Mouse (Mus musculus): ENCODE data around the gene Pxmp4. TPM values are rescaled to one million over a fixed set of nuclear protein-coding genes. Genes with fewer than 3 reads are reported as not detected.

Gene Pxmp4
- polyA plus RNA-seq, 1 experiment: 8.5 TPM

DNA sequence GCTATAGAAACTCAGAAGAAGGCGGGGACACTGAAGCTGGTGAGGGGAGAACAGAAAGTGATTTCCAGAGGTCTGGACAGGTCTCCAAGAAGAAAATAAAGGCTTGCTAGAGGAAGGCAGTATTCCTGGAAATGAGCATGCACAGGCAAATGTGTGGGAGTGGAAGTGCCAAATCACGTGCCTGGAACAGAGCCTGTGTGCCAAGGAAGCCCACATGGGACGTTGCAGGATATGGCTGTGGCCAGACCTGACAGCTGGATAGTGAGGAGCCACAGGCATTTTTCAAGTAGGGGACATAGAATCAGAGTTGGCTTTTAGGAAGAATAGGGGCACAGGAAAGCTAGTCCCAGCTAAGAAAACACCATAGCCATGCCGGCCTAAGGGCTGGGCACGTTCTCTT is 7.7 kb downstream of the Pxmp4 start:
- peaks cover 90% of the 10 kb centered on the region for H3K36me3 ChIP-seq (replicated peaks; ENCODE audit: low read length)
- peak overlapping the region; percentile 64 for H3K4me3 ChIP-seq (replicated peaks)
- peaks cover 3% of the 10 kb centered on the region for H3K9me3 ChIP-seq
- H3K27me3 ChIP-seq (replicated peaks): no peaks in the 10 kb centered on the region
- TF ChIP-seq GATA1 (IDR thresholded peaks at IDR 0.05; ENCODE audit: borderline replicate concordance, low read length) (no peak), FLI1 (IDR thresholded peaks at IDR 0.05; ENCODE audit: low read length) (no peak)
- H3K4me1 ChIP-seq: peaks cover 50% of the 10 kb centered on the region

DNA sequence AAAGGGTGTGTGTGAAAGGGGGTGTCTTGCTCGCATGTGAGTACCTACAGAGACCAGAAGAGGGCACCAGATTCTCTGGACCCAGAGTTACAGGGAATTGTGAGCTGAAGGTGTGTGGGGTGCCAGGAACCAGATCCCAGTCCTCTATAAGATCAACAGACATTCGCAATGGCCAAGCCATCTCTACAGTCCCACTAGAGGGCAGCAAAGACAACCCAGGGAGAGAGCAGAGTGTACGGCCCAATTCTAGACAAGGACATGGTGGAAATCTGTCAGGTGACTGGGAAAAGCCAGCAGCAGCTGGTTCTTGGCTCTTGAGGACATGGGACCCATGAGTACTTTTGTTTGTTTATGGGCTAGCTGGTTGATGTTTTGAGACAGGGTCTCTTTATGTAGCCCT is 10.5 kb downstream of the Pxmp4 start:
- no peaks in the 10 kb centered on the region for H3K27me3 ChIP-seq (replicated peaks)
- H3K36me3 ChIP-seq (replicated peaks; ENCODE audit: low read length): peaks cover 95% of the 10 kb centered on the region
- peaks cover 3% of the 10 kb centered on the region for H3K9me3 ChIP-seq
- no peak overlapping the region for H3K4me3 ChIP-seq (replicated peaks)
- H3K4me1 ChIP-seq: peaks cover 26% of the 10 kb centered on the region
- TF ChIP-seq FLI1 (IDR thresholded peaks at IDR 0.05; ENCODE audit: low read length) (no peak), GATA1 (IDR thresholded peaks at IDR 0.05; ENCODE audit: borderline replicate concordance, low read length) (no peak)

DNA sequence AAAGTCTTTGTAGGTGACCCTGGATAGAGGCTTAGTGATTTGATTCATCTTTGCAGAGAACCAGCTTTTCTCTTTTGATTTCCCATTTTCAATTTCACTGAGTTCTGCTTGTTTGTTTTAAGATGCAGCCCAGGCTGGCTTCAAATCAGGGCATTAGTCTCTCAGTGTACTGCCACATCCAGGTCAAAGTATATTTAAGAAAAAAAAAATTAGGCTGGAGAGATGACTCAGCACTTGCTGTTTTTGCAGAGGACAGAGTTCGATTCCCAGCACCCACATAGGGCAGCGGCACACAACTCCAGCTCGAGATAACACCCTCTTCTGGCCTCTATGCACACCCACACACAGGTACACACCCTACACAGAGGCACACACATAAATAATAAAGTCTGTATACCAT is 12.3 kb downstream of the Pxmp4 start:
- H3K27me3 ChIP-seq (replicated peaks): no peaks in the 10 kb centered on the region

DNA sequence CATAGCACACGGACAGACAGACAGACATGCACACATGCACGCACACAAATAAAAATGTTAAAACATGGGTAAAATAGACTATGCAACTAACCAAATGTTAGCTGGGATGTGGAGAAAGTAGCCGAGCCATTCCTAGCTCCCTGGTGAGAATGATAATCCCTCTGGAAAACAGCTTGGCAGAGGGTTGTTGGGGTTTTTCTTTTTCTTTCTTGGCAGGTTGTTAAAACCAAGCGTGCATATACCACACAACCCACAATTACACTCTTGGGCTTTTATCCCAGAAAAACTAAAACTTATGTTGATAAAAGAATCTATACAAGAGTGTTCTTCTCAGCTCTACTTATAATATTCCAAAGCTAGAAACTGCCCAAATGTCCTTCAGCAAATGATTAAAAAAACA is 14.5 kb downstream of the Pxmp4 start:
- H3K4me3 ChIP-seq (replicated peaks): no peak overlapping the region
- H3K36me3 ChIP-seq (replicated peaks; ENCODE audit: low read length): peaks cover 91% of the 10 kb centered on the region
- no peaks in the 10 kb centered on the region for H3K27me3 ChIP-seq (replicated peaks)
- peaks cover 3% of the 10 kb centered on the region for H3K9me3 ChIP-seq
- H3K4me1 ChIP-seq: peaks cover 8% of the 10 kb centered on the region
- TF ChIP-seq GATA1 (IDR thresholded peaks at IDR 0.05; ENCODE audit: borderline replicate concordance, low read length) (no peak), FLI1 (IDR thresholded peaks at IDR 0.05; ENCODE audit: low read length) (no peak)

More for the DNA sequence above, 12.3 kb downstream of the Pxmp4 start:
- peaks cover 97% of the 10 kb centered on the region for H3K36me3 ChIP-seq (replicated peaks; ENCODE audit: low read length)
- TF ChIP-seq GATA1 (IDR thresholded peaks at IDR 0.05; ENCODE audit: borderline replicate concordance, low read length) (no peak), FLI1 (IDR thresholded peaks at IDR 0.05; ENCODE audit: low read length) (no peak)
- peaks cover 11% of the 10 kb centered on the region for H3K4me1 ChIP-seq
- peaks cover 3% of the 10 kb centered on the region for H3K9me3 ChIP-seq
- H3K4me3 ChIP-seq (replicated peaks): no peak overlapping the region

DNA sequence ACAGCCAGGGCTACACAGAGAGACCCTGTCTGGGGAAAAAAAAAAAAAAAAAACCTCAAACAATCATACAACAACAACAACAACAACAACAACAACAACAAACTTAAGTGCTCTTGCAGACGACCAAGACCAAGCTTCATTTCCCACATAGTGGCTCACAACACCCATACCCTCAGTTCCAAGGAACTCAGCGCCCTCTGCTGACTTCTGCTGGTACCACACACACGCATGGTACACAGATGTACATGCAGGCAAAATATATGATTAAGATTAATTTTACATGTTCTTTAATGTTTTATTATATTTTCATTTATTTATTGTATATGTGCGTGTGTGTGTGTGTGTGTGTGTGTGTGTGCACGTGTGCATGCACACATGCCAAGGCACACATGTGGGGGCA is 17.1 kb downstream of the Pxmp4 start:
- H3K27me3 ChIP-seq (replicated peaks): no peaks in the 10 kb centered on the region
- peaks cover 64% of the 10 kb centered on the region for H3K36me3 ChIP-seq (replicated peaks; ENCODE audit: low read length)
- H3K4me3 ChIP-seq (replicated peaks): no peak overlapping the region
- TF ChIP-seq GATA1 (IDR thresholded peaks at IDR 0.05; ENCODE audit: borderline replicate concordance, low read length): no peak
- TF ChIP-seq FLI1 (IDR thresholded peaks at IDR 0.05; ENCODE audit: low read length): no peak
- peaks cover 5% of the 10 kb centered on the region; the same call in 1 of the 2 replicates for H3K9me3 ChIP-seq
- peaks cover 23% of the 10 kb centered on the region for H3K4me1 ChIP-seq

DNA sequence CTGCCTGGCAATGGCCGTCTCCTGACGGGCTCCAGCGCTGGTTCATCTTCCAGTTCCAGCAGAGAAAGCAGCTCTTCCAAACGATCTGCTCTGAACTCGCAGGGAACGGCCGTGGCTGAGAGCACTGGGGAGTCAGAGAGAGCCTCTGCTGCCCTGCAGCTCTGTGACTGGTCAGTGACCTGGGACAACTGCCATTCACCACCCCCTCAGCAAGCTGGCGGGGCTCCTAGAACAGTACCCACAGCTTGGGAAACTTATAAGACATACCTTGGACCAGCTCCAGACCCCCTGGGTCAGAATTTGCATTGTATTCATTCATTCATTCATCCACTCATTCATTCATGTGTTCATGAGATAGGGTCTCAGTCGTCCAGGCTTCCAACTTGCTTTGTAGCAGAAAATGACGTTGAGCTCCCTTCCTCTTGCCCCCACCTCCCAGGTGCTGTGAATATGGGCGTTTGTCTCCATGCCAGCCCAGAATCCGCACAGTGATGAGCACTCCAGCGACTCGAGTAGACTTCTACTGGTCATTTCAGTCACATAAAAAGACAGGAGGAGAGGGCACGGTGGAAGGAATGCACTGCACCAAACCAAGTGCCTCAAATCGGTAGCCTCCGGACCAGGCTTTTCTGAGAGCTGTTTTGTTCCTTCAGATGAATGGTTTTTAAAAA is 18.4 kb downstream of the Pxmp4 start:
- peaks cover 23% of the 10 kb centered on the region for H3K4me1 ChIP-seq
- H3K36me3 ChIP-seq (replicated peaks; ENCODE audit: low read length): peaks cover 52% of the 10 kb centered on the region
- no peak overlapping the region for H3K4me3 ChIP-seq (replicated peaks)
- H3K9me3 ChIP-seq: peaks cover 5% of the 10 kb centered on the region; the same call in 1 of the 2 replicates
- H3K27me3 ChIP-seq (replicated peaks): no peaks in the 10 kb centered on the region
- TF ChIP-seq FLI1 (IDR thresholded peaks at IDR 0.05; ENCODE audit: low read length) (no peak), GATA1 (IDR thresholded peaks at IDR 0.05; ENCODE audit: borderline replicate concordance, low read length) (no peak)

DNA sequence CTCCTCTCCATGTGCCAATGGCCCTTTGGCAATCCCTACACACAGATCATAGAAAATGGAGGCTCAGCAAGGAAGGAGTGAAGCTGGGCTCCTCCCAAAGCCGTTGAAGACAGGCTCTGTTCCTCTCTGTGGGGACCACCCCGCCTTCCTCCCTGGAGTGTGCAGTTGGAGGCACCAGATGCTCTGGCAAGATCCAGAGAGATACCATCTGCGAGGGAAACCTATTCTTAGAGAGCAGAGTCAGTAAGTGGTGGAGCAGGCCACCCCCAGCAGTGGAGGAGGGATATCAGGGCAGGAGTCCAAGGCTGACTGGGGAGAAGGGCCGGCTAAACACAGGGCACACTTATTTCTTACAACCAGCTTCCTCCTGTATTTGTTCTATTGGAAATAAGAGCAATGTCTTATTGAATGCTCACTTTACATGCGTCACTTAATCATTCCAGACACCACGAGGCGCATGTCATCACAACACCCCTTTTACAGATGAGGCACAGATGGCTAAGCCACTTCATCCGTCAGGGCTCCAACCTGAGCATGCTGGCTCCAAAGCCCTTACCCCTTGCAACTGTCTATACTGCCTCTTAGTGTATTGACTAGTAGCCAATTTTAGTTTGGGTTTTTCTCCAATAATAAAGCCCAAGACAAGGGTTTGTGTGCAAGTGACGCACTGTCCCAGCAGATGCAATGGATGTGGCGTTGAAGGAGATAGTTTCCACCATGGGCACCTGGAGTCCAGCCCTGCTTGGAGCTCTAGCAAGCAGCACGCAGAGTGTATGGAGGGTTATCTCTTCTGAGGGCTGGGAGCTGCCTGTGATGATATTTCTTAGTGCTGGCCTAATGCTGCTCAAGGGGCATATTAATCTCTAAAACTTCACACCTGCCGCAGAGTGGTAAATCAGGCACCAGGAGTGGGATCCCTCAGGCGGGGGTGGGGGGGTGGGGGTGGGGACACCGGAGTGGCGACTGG is 19.3 kb downstream of the Pxmp4 start:
- H3K9me3 ChIP-seq: peaks cover 5% of the 10 kb centered on the region; the same call in 1 of the 2 replicates
- TF ChIP-seq GATA1 (IDR thresholded peaks at IDR 0.05; ENCODE audit: borderline replicate concordance, low read length) (no peak), FLI1 (IDR thresholded peaks at IDR 0.05; ENCODE audit: low read length) (no peak)
- H3K4me3 ChIP-seq (replicated peaks): no peak overlapping the region
- H3K36me3 ChIP-seq (replicated peaks; ENCODE audit: low read length): peaks cover 43% of the 10 kb centered on the region
- peaks cover 23% of the 10 kb centered on the region for H3K4me1 ChIP-seq
- H3K27me3 ChIP-seq (replicated peaks): no peaks in the 10 kb centered on the region

DNA sequence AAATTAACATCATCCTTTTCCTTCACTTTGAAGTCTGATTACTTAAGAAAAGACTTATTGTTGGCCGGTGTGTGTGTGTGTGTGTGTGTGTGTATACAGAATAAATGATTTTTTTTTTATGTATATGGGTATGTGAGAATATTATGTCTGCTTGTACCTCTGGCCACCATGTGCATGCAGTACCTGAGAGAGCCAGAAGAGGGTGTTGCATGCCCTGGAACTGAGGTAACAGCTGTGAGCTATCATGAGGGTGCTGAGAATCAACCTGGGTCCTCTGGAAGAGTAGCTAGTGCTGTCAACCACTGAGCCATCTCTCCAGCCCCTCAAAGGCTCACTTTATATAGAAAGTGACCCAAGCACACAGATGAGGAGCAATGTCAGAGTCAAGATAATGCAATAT is 22.1 kb downstream of the Pxmp4 start:
- no peak overlapping the region for H3K4me3 ChIP-seq (replicated peaks)
- H3K9me3 ChIP-seq: peaks cover 5% of the 10 kb centered on the region; the same call in 1 of the 2 replicates
- peaks cover 17% of the 10 kb centered on the region for H3K36me3 ChIP-seq (replicated peaks; ENCODE audit: low read length)
- peaks cover 31% of the 10 kb centered on the region for H3K4me1 ChIP-seq
- no peaks in the 10 kb centered on the region for H3K27me3 ChIP-seq (replicated peaks)
- no peak for TF ChIP-seq GATA1 (IDR thresholded peaks at IDR 0.05; ENCODE audit: borderline replicate concordance, low read length)
- no peak for TF ChIP-seq FLI1 (IDR thresholded peaks at IDR 0.05; ENCODE audit: low read length)

DNA sequence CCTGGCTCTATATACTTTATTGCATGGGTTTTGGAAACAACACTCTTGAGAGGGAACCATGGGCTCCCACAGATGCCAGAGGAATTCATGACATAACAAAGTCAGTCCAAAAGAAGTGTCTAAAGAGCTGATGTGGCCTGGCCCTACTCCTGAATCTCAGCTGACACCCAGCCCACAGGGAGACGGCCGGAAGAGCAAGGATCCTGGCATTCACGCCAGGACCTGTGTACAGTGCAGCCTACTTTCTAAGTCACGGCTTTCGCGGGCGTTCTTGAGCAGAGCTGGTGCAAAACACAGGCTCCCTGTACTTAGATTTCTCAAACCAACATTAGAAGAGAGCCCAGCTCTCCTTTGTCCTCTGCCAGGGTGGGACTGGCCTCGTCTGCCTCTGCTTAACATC is 22.9 kb downstream of the Pxmp4 start:
- Histone ChIP-seq H3K36me3 (replicated peaks; ENCODE audit: low read length) (peaks cover 8% of the 10 kb centered on the region), H3K4me1 (peaks cover 35% of the 10 kb centered on the region), H3K27me3 (replicated peaks) (no peaks in the 10 kb centered on the region), H3K9me3 (peaks cover 5% of the 10 kb centered on the region; the same call in 1 of the 2 replicates), H3K4me3 (replicated peaks) (no peak overlapping the region)
- TF ChIP-seq FLI1 (IDR thresholded peaks at IDR 0.05; ENCODE audit: low read length) (no peak), GATA1 (IDR thresholded peaks at IDR 0.05; ENCODE audit: borderline replicate concordance, low read length) (no peak)

DNA sequence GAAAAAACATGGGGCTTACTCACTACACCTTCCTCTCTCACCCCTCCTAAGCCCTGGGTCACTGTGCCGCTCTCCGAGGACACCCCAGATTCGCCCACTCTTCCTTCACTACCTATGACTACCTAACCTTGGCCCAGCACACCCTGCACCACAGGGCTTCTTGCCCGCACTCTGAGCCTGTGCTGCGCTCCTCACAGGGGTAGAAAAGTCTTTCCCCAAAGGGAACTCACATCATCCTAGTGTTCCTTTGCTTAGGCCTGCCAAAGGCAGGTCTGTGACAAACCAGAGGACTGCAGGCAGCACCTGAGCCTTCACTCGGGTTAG is 25.8 kb downstream of the Pxmp4 start:
- TF ChIP-seq GATA1 (IDR thresholded peaks at IDR 0.05; ENCODE audit: borderline replicate concordance, low read length) (no peak), FLI1 (IDR thresholded peaks at IDR 0.05; ENCODE audit: low read length) (no peak)
- H3K36me3 ChIP-seq (replicated peaks; ENCODE audit: low read length): no peaks in the 10 kb centered on the region
- H3K4me1 ChIP-seq: peaks cover 28% of the 10 kb centered on the region
- H3K4me3 ChIP-seq (replicated peaks): no peak overlapping the region
- peaks cover 5% of the 10 kb centered on the region; the same call in 1 of the 2 replicates for H3K9me3 ChIP-seq
- H3K27me3 ChIP-seq (replicated peaks): no peaks in the 10 kb centered on the region

Data from megakaryocyte, embryonic 14.5 days (primary cell).